Mouse (Mus musculus): ENCODE measurements around the gene Ypel5. TPM values are rescaled to one million over a fixed set of nuclear protein-coding genes. Genes with fewer than 3 reads are reported as not detected.

Ypel5 gene
- polyA plus RNA-seq, 1 experiment from 2014 or later = 29.1 TPM

DNA sequence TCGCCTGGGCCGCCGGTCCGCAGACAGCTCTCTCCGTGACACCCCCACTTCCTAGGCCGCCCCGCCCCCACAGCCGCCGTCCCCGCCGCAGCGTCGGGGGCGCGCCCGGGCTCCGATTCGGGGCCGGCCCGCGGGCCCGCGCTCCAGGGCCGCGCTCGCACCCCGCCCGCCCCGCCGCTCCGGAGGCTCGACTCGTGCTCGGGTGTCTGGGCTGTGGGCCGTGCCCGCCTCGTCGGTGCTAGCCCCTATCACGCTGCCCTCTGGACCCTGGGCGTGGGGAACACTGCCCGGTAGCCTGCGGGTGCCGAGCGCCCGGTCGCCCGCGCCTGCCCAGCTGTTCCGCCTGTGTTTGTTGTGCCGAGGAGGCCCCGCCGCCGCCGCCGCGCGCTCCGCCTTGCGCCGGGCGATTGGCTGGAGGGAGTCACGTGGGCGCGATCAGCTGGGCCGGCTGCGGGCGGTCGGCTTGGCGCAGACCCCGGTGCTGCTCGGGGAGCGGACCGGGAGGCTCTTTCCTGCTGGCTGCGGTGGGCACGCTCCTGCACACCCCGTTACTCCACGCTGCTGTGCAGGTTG, 973 bp downstream of the Ypel5 start:
- ATAC-seq (replicated peaks; ENCODE audit: low FRiP score) (peak; percentile 66), DNase-seq (ENCODE audit: low spot score) (peak; percentile 94)
- under 1% methylated on average over 62 of the region's 77 CpGs for WGBS
- H3K27ac ChIP-seq (ENCODE audit: low read depth, low read length) = peak overlapping the region; percentile 96
- peak overlapping the region; percentile 85 for H3K4me2 ChIP-seq
- H3K4me3 ChIP-seq (ENCODE audit: low read depth, low read length) = peak overlapping the region; percentile 90
- no peaks in the 10 kb centered on the region for H3K9me3 ChIP-seq (ENCODE audit: control insufficient read depth, low read length)
- H3K4me1 ChIP-seq (replicated peaks; ENCODE audit: control insufficient read depth, insufficient read depth, low read length) = no peaks in the 10 kb centered on the region
- H3K9ac ChIP-seq (ENCODE audit: low read depth, low read length) = peak overlapping the region; percentile 85
- no peaks in the 10 kb centered on the region for H3K27me3 ChIP-seq (replicated peaks; ENCODE audit: control insufficient read depth, insufficient read depth, low read length)
- H3K36me3 ChIP-seq (ENCODE audit: control insufficient read depth, insufficient read depth, low read length) = no peaks in the 10 kb centered on the region

DNA sequence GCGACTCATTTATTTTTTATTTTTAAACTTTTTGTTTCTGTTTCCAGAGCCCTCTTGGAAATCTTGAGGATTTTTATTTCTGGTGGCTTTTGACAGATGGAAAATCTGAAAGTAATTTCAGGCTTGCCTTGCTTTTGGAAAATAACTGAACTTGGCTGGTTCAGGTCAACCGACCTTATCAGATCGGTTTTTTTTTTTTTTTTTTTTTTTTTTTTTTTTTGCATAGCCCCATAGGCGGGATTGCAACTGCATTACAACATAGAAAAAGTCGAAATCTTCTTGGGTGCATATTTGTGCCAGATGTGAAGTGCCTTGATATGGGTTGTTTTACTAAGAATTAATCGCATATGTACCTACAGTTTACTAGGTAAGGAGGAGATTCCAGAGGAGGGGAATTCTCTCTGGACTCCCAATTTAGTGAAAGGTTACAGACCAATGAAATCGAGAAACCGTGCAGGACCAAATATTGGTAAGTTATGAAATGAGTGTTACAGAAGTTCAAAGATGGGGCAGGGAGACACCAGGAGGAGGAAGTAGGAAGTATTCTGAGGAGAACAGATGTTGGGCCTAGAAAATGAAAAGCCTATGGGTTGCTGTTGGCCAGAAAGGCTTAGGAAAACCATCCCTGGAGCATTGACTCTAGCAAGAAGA, 1.7 kb downstream of the Ypel5 start:
- H3K27ac ChIP-seq (ENCODE audit: low read depth, low read length) = peak overlapping the region; percentile 96; the same call in 1 of the 2 replicates
- no peaks in the 10 kb centered on the region for H3K36me3 ChIP-seq (ENCODE audit: control insufficient read depth, insufficient read depth, low read length)
- peak overlapping the region; percentile 85 for H3K4me2 ChIP-seq
- H3K9me3 ChIP-seq (ENCODE audit: control insufficient read depth, low read length) = no peaks in the 10 kb centered on the region
- no peaks in the 10 kb centered on the region for H3K4me1 ChIP-seq (replicated peaks; ENCODE audit: control insufficient read depth, insufficient read depth, low read length)
- no peaks in the 10 kb centered on the region for H3K27me3 ChIP-seq (replicated peaks; ENCODE audit: control insufficient read depth, insufficient read depth, low read length)
- WGBS = 16% methylated on average over 8 of the region's 8 CpGs
- peak overlapping the region; percentile 85 for H3K9ac ChIP-seq (ENCODE audit: low read depth, low read length)
- H3K4me3 ChIP-seq (ENCODE audit: low read depth, low read length) = peak overlapping the region; percentile 90
- DNase-seq (ENCODE audit: low spot score) = no peak
- ATAC-seq (replicated peaks; ENCODE audit: low FRiP score) = no peak

DNA sequence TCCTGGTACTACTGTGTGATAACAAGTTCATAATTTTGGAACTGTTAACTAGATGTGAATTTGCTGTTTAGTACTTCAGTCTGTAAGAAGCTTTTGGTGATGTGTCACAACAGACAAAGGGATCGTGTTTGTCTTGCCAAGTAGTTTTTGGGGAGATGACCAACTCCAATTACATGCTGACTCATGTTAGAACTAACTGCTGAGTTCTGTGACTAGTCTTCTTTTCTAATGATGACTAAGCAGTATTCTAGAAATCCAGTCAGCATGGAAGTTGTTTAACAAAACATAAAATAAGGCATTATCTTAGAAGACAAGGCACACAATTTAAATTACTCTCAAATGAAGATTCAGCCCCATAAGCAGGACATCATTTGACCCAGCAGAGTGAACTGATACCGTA, 2.7 kb downstream of the Ypel5 start:
- Histone ChIP-seq H3K27ac (ENCODE audit: low read depth, low read length) (no peak overlapping the region), H3K4me2 (no peak overlapping the region), H3K9ac (ENCODE audit: low read depth, low read length) (no peak overlapping the region), H3K4me3 (ENCODE audit: low read depth, low read length) (no peak overlapping the region), H3K27me3 (replicated peaks; ENCODE audit: control insufficient read depth, insufficient read depth, low read length) (no peaks in the 10 kb centered on the region), H3K4me1 (replicated peaks; ENCODE audit: control insufficient read depth, insufficient read depth, low read length) (no peaks in the 10 kb centered on the region), H3K36me3 (ENCODE audit: control insufficient read depth, insufficient read depth, low read length) (no peaks in the 10 kb centered on the region), H3K9me3 (ENCODE audit: control insufficient read depth, low read length) (no peaks in the 10 kb centered on the region)
- no peak for ATAC-seq (replicated peaks; ENCODE audit: low FRiP score)
- 78% methylated on average over 2 of the region's 2 CpGs for WGBS
- no peak for DNase-seq (ENCODE audit: low spot score)

DNA sequence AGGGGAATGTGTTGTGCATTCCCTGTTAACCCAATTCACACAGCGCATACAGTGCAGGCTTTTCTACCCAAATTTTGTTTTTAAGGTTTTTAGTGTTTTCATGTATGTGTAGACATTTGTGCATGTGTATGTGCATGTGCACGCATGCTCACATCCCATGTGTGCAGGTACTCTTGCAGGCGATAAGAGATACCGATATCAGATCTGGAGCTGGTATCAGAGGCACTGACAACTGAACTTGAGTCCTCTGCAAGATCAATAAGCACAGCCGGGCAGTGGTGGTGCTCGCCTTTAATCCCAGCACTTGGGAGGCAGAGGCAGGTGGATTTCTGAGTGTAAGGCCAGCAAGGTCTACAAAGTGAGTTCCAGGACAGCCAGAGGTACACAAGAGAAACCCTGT, 8.1 kb downstream of the Ypel5 start:
- ATAC-seq (replicated peaks; ENCODE audit: low FRiP score) (no peak), DNase-seq (ENCODE audit: low spot score) (no peak)
- Histone ChIP-seq H3K4me2 (no peak overlapping the region), H3K27ac (ENCODE audit: low read depth, low read length) (no peak overlapping the region), H3K9ac (ENCODE audit: low read depth, low read length) (no peak overlapping the region), H3K4me3 (ENCODE audit: low read depth, low read length) (no peak overlapping the region), H3K9me3 (ENCODE audit: control insufficient read depth, low read length) (no peaks in the 10 kb centered on the region), H3K36me3 (ENCODE audit: control insufficient read depth, insufficient read depth, low read length) (no peaks in the 10 kb centered on the region), H3K27me3 (replicated peaks; ENCODE audit: control insufficient read depth, insufficient read depth, low read length) (no peaks in the 10 kb centered on the region), H3K4me1 (replicated peaks; ENCODE audit: control insufficient read depth, insufficient read depth, low read length) (no peaks in the 10 kb centered on the region)
- WGBS = 90% methylated on average over 6 of the region's 6 CpGs

DNA sequence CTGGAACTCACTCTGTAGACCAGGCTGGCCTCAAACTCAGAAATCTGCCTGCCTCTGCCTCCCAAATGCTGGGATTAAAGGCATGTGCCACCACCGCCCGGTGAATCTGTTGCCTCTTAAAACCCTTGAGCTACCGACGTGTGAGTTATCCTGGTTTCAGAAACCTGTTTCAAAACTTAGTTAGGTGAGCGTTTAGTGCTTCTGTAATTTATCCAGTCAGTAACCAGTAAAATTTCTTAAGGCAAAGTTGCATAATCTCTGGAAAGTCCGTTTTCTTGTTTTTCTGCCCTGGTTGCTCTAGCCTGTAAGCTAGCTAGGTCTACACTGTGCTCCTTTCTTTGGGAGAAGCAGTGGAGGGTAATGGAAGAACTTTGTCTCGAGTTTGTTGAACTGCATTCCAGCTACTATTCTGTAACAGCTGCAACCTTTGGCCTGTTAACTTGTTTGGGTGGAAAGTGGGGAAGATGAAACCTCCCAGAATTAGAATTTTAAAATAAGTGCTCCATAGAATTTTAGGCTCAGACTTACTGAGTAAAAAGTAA, 8.8 kb downstream of the Ypel5 start:
- H3K4me1 ChIP-seq (replicated peaks; ENCODE audit: control insufficient read depth, insufficient read depth, low read length) = no peaks in the 10 kb centered on the region
- WGBS = 86% methylated on average over 7 of the region's 7 CpGs
- H3K27ac ChIP-seq (ENCODE audit: low read depth, low read length) = no peak overlapping the region
- ATAC-seq (replicated peaks; ENCODE audit: low FRiP score) = no peak
- no peaks in the 10 kb centered on the region for H3K27me3 ChIP-seq (replicated peaks; ENCODE audit: control insufficient read depth, insufficient read depth, low read length)
- no peaks in the 10 kb centered on the region for H3K9me3 ChIP-seq (ENCODE audit: control insufficient read depth, low read length)
- H3K36me3 ChIP-seq (ENCODE audit: control insufficient read depth, insufficient read depth, low read length) = no peaks in the 10 kb centered on the region
- H3K4me3 ChIP-seq (ENCODE audit: low read depth, low read length) = no peak overlapping the region
- H3K9ac ChIP-seq (ENCODE audit: low read depth, low read length) = no peak overlapping the region
- no peak for DNase-seq (ENCODE audit: low spot score)
- no peak overlapping the region for H3K4me2 ChIP-seq

DNA sequence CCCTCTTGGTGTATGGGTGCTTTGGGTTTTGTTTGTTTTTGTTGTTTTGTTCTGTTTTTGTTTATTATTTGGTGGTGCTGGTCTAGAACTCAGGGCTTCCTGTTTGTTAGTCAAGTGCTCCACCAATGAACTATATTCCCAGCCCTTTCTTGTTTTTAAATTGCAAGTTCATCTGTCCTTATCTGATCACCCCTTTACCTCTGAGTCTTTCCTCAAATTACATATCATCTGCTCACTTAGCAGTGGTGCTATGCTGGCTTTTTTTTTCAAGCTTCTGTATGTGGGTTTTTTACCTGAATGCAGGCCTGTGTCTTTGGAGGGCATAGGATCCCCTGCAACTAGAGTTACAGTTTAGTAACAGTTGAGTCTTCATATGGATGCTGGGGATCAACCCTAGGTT, 9.3 kb downstream of the Ypel5 start:
- H3K4me1 ChIP-seq (replicated peaks; ENCODE audit: control insufficient read depth, insufficient read depth, low read length) = no peaks in the 10 kb centered on the region

DNA sequence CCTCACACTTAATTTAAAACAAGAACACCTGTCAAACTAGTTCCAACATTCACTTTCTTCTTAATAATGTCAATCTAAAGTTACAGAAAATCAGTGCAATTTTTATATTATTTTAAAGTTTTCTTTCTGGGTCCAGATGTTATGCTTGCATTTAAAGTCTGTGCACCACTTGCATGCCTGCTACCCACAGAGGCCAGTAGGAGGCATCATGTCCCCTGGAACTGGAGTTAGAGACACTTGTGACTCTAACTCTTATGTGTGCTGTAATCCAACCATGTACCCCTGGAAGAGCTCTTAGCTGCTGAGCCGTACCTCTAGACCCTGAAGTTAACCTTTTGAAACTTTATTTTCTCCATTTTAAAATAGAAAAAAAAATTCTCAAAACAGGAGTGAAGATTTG, 19.0 kb downstream of the Ypel5 start:
- ATAC-seq (replicated peaks; ENCODE audit: low FRiP score) (no peak), DNase-seq (ENCODE audit: low spot score) (no peak)
- Histone ChIP-seq H3K9ac (ENCODE audit: low read depth, low read length) (no peak overlapping the region), H3K27me3 (replicated peaks; ENCODE audit: control insufficient read depth, insufficient read depth, low read length) (no peaks in the 10 kb centered on the region), H3K9me3 (ENCODE audit: control insufficient read depth, low read length) (no peaks in the 10 kb centered on the region), H3K27ac (ENCODE audit: low read depth, low read length) (no peak overlapping the region), H3K36me3 (ENCODE audit: control insufficient read depth, insufficient read depth, low read length) (no peaks in the 10 kb centered on the region), H3K4me3 (ENCODE audit: low read depth, low read length) (no peak overlapping the region), H3K4me2 (no peak overlapping the region), H3K4me1 (replicated peaks; ENCODE audit: control insufficient read depth, insufficient read depth, low read length) (no peaks in the 10 kb centered on the region)
- WGBS = 72% methylated on average over 1 of the region's 1 CpGs

More for the DNA sequence above, 9.3 kb downstream of the Ypel5 start:
- Histone ChIP-seq H3K9ac (ENCODE audit: low read depth, low read length) (no peak overlapping the region), H3K27me3 (replicated peaks; ENCODE audit: control insufficient read depth, insufficient read depth, low read length) (no peaks in the 10 kb centered on the region), H3K9me3 (ENCODE audit: control insufficient read depth, low read length) (no peaks in the 10 kb centered on the region), H3K27ac (ENCODE audit: low read depth, low read length) (no peak overlapping the region), H3K4me3 (ENCODE audit: low read depth, low read length) (no peak overlapping the region), H3K36me3 (ENCODE audit: control insufficient read depth, insufficient read depth, low read length) (no peaks in the 10 kb centered on the region), H3K4me2 (no peak overlapping the region)
- ATAC-seq (replicated peaks; ENCODE audit: low FRiP score) = no peak
- no peak for DNase-seq (ENCODE audit: low spot score)

DNA sequence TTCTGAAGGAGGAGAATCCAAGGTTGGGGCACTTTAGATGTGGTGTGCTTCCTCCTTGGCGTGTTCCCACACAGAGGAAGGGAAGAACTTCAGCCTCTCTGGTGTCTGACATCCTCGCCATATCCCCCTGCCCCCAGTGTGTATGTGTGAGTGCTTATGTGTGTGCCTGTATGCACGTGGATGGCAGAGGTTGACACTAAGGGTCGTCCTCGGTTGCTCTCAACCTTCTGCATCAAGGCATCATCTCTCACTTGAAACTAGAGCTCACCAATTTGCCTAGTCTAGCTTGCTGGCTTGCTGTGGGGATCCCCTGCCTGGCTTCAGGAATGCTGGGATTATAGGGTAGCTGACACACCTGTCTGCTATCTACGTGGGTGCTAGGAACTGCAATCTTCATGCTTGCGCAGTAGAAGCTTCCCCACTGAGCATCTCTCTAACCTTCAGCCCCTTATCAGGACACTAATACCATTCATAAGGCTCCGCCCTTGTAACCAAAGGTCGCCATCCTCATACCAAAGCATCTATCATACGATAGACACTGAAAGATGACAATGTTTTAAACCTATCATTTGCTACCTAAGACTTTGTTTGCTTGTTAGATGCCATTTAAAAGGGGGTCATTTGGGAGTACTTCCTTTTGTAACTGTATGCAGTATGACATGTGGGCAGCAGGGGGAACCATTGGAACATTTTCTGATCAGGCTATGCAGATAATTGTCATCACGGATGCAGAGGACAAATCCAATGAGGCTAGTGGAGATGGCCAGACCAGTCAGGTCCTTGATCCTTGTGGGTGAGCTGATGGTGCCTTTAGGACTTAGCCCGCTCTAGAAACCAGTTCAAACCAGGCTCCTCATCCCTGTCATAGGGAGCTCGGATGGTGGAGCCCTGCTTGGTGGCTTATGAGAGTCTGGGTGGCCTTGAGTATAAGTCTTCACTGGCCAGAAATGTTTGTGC, 21.7 kb downstream of the Ypel5 start:
- no peaks in the 10 kb centered on the region for H3K4me1 ChIP-seq (replicated peaks; ENCODE audit: control insufficient read depth, insufficient read depth, low read length)
- no peak overlapping the region for H3K4me2 ChIP-seq
- H3K27ac ChIP-seq (ENCODE audit: low read depth, low read length) = no peak overlapping the region
- DNase-seq (ENCODE audit: low spot score) (peak; percentile 37), ATAC-seq (replicated peaks; ENCODE audit: low FRiP score) (no peak)
- no peak overlapping the region for H3K4me3 ChIP-seq (ENCODE audit: low read depth, low read length)
- H3K9me3 ChIP-seq (ENCODE audit: control insufficient read depth, low read length) = no peaks in the 10 kb centered on the region
- 53% methylated on average over 13 of the region's 13 CpGs for WGBS
- H3K36me3 ChIP-seq (ENCODE audit: control insufficient read depth, insufficient read depth, low read length) = no peaks in the 10 kb centered on the region
- no peaks in the 10 kb centered on the region for H3K27me3 ChIP-seq (replicated peaks; ENCODE audit: control insufficient read depth, insufficient read depth, low read length)
- H3K9ac ChIP-seq (ENCODE audit: low read depth, low read length) = no peak overlapping the region

Data from liver, embryonic 11.5 days (tissue).